Mouse (Mus musculus) lung, postnatal 0 days (tissue): ENCODE measurements at regions not wholly inside any gene's neighbourhood (a gene's known extent, or its start where the extent isn't known, plus 50 kb on each side); places are given as distances from the start of the nearest gene placed in this dataset.

Experiments used
- CTCF ChIP-seq: IDR thresholded peaks from 2 replicates; pipeline ENCODE4 v1.5.1; 2016; ENCODE audit warnings: antibody characterized with exemption, mild to moderate bottlenecking
- EP300 ChIP-seq: IDR thresholded peaks from 2 replicates; pipeline ENCODE4 v1.6.1; 2016; ENCODE audit warnings: antibody characterized with exemption, mild to moderate bottlenecking, control low read depth

DNA sequence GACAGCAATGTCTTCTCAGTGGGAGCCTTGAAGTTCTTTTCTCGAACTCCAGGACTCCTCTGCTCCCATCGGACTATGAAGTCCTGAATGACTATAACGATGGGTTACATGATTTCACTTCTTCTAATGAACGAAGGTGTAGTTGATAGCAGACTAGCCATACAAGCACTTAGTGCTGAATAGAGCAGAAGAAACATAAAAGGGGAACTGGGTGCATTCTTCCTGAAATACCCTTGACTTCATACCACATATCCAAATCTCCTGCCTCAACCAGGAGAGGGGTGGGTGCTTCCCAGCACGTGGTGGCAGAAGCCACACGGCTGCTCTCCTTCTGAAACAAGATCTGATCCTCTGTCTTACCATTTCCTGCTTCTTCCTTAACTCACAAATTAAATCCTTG lies 407.4 kb downstream of the Atp23 start:
- TF ChIP-seq CTCF (no peak), EP300 (no peak)
